Mouse (Mus musculus): ENCODE data around the gene Capn6. TPM values are rescaled to one million over a fixed set of nuclear protein-coding genes. Genes with fewer than 3 reads are reported as not detected.
A peak's percentile ranks its signal among the peaks of the same experiment; 100 is the strongest.

Gene Capn6
- total RNA-seq (2021), result 10 to 100 TPM; 40.1 to 45.7 TPM
- long read RNA-seq, experiment 1, transcript Capn6-201 (13 exons, 3,561 nt), result major isoform, 38 of 41 reads
- long read RNA-seq, experiment 1, partial matches to known transcripts, result 3 of 41 reads
- long read RNA-seq, experiment 1, other reads (novel, unspliced or antisense), result 0 of 41 reads
- long read RNA-seq, experiment 2, transcript Capn6-201 (13 exons, 3,561 nt), result major isoform, 25 of 28 reads
- long read RNA-seq, experiment 2, partial matches to known transcripts, result 3 of 28 reads
- long read RNA-seq, experiment 2, other reads (novel, unspliced or antisense), result 0 of 28 reads

DNA sequence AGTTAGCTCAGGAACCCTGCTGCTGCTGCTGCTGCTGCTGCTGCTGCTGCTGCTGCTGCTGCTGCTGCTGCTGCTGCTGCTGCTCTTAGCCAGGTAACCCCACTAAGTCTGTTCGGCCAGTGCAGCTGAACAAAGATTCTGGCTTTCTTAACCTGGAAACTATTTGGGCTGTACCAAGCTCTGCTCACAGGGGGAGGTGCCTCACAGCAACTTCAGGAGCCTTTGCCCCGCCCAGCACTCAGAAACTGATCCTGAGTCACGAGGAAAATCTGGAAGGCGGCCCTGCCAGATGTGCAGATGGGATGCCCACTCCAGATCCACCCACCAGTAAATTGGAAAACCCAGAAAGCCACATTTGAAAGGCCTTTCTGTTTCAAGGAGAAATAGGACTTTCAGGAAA is at the start of gene Capn6:
TSS of gene Capn6 (minus strand) at position 203 of the 400 bp plus-strand sequence.
- peak; percentile 69 for DNase-seq
- intact Hi-C loops (cut with DNase I; ENCODE audit: low total_unique reads), result no loop called here

DNA sequence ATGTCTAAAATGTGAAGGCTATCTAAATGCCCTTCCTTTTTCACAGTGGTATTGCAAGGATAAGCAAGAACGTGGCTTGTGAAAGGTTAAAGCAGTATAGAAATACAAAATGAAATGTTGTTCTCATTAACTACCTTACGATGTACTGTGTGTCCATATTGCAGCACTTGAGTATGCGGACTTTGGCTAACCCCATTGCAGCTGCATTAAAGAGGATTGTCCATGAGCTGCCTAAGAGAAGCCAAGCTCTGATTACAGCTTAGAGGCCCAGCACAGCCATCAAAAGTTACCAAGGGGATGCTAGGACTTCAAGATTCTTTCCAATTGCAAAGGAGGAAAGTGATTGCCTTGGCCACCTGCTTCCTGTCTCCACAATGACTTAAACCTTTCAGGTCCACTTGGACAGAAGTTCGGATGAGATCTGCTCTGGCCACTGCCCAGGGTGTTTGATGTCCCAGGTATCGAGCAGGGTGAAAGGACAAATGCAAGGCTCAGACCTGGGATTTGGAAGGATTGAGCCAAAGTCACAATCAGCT is 40.0 kb upstream of the Capn6 start:
- intact Hi-C loops (cut with DNase I; ENCODE audit: low total_unique reads), result no loop called here
- DNase-seq, result no peak

DNA sequence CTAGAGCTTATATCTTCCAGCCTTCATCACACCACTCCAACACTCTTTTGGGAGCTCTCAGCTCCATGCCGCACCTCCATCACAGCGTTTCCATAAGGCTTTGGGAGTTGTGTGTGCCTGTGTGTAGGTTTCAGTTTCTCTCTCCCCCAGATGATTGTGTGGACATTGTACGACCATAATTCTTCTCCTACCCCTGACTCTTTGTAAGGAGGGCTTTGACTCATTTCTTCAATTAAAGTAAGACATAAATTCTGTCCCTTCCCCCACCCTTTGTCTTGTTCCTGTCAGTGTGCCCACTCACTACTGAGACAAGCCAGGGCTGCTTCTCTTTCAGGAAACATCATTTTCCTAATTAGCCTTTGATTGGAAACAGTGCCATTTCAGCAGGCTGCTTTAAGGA is 24.1 kb upstream of the Capn6 start:
- intact Hi-C loops (cut with DNase I; ENCODE audit: low total_unique reads), result no loop called here
- DNase-seq, result no peak

DNA sequence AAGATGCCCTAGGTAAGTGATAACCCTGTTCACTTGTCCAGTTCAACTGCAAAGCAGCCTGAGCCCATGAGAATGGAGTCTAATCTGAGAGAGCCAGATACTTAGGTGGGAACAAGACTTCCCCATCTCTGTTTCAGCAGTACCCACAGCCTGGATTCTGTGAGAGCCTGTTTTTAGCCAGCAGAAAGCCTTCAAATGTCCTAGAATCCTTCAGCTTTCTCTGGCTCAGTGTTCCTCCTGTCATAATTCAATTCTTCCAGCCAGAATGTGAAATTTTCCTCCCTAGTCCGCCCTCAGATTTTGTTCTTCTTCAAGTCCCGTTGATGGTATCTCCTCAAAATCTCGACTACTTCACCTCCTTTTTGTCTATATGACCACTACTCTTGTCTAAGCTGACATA is 22.8 kb upstream of the Capn6 start:
- intact Hi-C loops (cut with DNase I; ENCODE audit: low total_unique reads), result no loop called here
- DNase-seq, result no peak

DNA sequence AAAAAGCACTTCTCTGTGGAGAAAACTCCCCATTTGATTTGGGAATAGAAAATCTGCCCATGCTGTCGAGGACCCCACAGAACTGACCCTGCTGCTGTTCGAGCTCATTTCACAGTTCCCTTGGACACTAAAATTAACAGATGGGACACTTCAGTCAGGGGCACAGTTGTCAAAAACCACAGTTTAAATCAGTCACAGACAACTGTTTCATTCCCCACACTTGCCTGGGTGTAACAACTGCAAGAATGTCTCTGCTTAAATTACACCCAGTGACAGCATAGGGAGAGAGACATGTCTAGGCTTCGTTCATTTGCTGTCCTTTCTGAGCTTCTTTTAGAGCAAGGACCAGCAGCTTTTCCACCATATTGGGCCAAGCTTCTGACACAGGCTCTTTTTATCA is 19.4 kb upstream of the Capn6 start:
- intact Hi-C loops (cut with DNase I; ENCODE audit: low total_unique reads), result no loop called here
- DNase-seq, result no peak

DNA sequence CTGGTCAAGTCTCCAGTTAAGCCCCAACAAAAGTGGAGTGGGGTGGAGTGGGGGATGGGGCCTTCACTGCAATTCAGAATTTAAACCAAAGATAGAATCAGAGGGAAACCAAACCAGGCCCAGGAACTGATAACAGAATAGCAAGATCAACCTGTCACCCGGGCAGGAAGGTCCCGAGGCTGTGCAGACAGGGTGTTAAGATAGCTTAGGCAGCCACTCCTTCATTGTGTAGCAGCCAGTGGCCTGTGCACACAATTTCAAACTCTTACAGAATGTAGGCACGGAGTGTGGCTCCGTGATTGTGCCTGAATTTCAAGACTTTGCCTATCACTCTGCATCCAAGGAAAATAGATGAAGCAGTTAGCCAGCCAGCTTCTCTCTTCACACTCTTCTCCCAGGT is 693 bp downstream of the Capn6 start:
- no peak for DNase-seq
- intact Hi-C loops (cut with DNase I; ENCODE audit: low total_unique reads), result no loop called here

DNA sequence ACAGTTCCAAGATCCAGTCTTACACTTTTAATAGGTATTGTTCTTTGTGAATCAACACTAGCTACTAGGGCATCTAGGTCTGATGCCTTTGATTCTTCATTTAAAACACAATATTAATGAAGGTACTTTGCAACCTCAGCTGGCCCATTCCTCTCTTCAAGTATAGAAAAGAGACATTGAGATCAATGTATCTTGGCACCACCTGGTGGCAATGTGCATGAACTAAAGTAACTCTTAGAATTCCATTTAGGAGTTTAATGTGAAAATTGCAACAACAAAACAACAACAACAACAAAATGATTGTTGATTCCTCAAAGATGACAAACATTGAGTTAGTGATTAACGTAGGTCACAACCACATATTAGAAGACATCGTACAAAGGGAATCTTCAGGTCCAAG is 8.3 kb downstream of the Capn6 start:
- intact Hi-C loops (cut with DNase I; ENCODE audit: low total_unique reads), result no loop called here
- no peak for DNase-seq

DNA sequence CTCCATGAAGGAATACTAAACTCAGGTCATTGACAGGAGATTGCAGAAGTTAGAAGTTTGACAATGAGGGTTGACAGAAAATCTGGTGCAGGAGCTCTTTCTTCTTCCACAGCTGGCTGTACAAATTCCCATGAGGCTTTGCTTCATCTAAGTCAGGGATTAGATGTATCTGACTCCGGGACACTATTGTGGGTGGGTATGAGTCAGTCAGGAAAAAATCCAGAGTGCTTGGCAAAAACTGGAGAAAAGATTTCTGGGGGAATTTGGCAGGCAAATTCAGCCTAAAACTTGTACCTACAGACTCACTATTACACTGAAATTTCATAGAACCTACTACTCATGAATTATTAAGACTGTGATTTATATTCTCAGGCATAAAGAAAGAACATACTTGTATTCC is 11.3 kb downstream of the Capn6 start:
- no peak for DNase-seq
- intact Hi-C loops (cut with DNase I; ENCODE audit: low total_unique reads), result no loop called here

DNA sequence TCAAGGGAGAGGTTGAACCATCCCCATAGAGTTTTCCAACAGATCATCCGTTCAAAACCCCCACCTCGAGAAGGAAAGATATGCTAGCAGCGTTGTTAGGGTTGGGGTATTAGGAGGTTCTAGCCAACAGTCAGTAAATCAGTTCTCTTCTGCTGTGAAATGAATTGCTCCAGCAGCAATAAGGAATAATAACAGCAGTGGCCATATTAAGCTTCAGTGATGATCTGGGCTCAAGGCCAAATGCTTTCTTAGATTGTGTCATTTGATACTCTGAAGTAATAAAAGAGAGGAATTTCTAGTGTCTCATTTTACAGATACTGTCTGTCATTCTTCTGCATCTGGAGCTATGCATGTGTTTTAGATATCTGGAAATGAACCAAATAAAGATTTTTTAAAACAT is 64.7 kb downstream of the Capn6 start:
- no peak for DNase-seq
- intact Hi-C loops (cut with DNase I; ENCODE audit: low total_unique reads), result no loop called here

Small RNAs within 50 kb of the gene (microRNA-seq; reads per million reads assigned to microRNA genes)
- gene Gm47298, result 0 to 0.64 reads per million in 2 experiments

Other genes starting within 250 kb of the Capn6 start
- gene Dcx, start 105.9 kb upstream of the Capn6 start, total RNA-seq (2021), result under 1 TPM; 0.31 to 0.88 TPM

Data from gastrocnemius, postnatal 14 days (tissue).